Mouse (Mus musculus) embryonic fibroblast, embryonic 13.5 days (primary cell): ENCODE data around the gene Nsg2. TPM values are rescaled to one million over a fixed set of nuclear protein-coding genes. Genes with fewer than 3 reads are reported as not detected.

Experiments used
- H3K27ac ChIP-seq: 2 replicates; pipeline ENCODE4 v1.5.1; 2012; ENCODE audit warnings: low read length, control low read depth, inconsistent platforms; ENCODE audit not compliant: insufficient read depth
- H3K4me1 ChIP-seq: 2 replicates; pipeline ENCODE4 v1.6.1; 2011; ENCODE audit warnings: low read length; ENCODE audit not compliant: control insufficient read depth, insufficient read depth
- H3K4me3 ChIP-seq: 2 replicates; pipeline ENCODE4 v1.5.1; 2011; ENCODE audit warnings: mild to moderate bottlenecking, control low read depth, low read length; ENCODE audit not compliant: insufficient read depth
- CTCF ChIP-seq: IDR thresholded peaks from 2 replicates; pipeline ENCODE4 v1.5.1; 2011; ENCODE audit warnings: mild to moderate bottlenecking, control low read depth, low read length, moderate library complexity, borderline replicate concordance; ENCODE audit not compliant: insufficient read depth
- POLR2A ChIP-seq: IDR thresholded peaks from 2 replicates; pipeline ENCODE4 v1.6.1; 2011; ENCODE audit warnings: low read depth, mild to moderate bottlenecking, control low read depth, low read length, moderate library complexity
- polyA plus RNA-seq: library from polyadenylated mRNA; stranded (reverse); fragments of >200 nt; gene quantifications from 2 replicates; pipeline ENCODE4 v1.2.4, GENCODE M21; 2011; ENCODE audit warnings: low read depth; ENCODE audit not compliant: missing spikeins, insufficient read length

Gene Nsg2
- polyA plus RNA-seq, 1 experiment = 0.77 TPM

DNA sequence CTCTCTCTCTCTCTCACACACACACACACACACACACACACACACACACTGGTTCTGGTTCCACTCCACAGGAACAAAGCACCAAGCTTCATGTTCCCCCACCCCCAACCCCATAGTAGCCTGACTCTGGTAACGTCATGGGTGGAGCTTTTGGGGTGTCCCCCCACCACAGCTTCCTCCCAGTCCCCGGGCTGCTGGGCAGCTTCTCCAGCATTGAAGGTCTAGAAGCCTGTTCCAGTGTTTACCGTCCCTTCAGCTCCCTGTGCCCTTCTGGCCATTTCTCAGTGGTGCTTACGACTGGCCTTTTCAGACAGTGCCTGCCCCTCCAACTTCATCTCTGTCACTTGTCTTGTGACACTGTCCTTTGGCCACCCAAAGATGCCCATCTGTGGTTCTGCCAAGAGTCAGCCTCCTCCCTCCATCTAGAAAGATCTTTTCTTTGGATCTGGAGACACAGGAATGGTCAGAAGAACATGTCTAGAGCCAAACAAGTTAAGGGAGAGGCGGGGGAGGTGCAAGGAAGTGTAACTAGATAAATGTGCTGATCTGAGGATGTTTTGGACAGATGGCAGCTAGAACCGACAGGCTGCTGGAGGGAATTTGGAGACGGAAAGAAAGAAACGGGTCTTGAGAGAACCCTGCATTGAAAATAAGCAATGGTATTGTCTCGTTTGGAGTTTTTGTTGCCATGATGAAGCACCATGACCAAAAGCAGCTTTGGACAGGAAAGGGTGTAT lies 11.8 kb downstream of the Nsg2 start:
- Histone ChIP-seq H3K27ac (no peak overlapping the region), H3K4me1 (0 out of 2 replicates have a peak, but pooled peaks cover 2% of the 10 kb centered on the region), H3K4me3 (no peak overlapping the region)
- TF ChIP-seq CTCF = no peak
- no peak for TF ChIP-seq POLR2A

DNA sequence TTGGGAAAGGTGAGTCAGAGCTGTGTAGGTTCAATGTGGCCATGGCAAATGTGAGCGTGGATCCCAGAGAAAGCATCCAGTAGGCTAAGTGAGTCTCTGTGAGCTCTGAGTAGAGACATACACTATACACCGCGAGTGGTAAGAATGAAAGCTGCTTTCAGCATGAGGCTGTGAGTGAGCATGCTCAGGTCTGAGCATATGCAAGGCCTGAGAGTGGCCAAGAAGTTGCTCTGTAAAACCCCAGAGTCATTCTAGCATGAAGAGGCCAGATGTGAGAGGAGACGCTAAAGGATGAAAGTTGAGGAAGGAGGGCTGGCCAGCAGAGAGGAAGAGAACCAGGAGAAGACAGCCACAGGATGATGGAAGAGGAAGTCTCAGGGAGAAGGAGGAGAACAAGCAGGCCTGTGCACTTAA lies 12.8 kb downstream of the Nsg2 start:
- H3K4me3 ChIP-seq = no peak overlapping the region
- 0 out of 2 replicates have a peak, but pooled peaks cover 2% of the 10 kb centered on the region for H3K4me1 ChIP-seq
- TF ChIP-seq POLR2A (no peak), CTCF (no peak)
- H3K27ac ChIP-seq = no peak overlapping the region

DNA sequence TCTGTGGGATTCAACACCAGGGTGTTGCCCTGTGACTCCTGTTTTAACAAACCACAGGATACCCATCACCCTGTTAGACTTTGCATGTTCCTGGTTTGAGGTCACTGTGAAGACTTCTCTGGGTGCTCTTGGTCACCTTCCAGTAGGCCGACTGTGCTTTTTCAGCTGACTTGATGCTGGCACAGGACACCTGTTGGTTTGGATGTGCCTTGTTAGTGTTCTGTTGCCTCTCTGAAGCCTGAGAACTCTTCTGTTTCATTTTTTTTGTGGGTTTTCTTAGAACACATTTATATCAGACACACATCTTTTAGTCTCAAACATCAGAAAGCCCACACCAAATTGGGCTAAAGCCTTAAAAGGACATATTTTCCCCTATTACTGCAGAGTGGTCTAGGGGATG lies 13.3 kb downstream of the Nsg2 start:
- H3K27ac ChIP-seq = no peak overlapping the region
- H3K4me1 ChIP-seq = 0 out of 2 replicates have a peak, but pooled peaks cover 2% of the 10 kb centered on the region
- TF ChIP-seq POLR2A (no peak), CTCF (no peak)
- H3K4me3 ChIP-seq = no peak overlapping the region

DNA sequence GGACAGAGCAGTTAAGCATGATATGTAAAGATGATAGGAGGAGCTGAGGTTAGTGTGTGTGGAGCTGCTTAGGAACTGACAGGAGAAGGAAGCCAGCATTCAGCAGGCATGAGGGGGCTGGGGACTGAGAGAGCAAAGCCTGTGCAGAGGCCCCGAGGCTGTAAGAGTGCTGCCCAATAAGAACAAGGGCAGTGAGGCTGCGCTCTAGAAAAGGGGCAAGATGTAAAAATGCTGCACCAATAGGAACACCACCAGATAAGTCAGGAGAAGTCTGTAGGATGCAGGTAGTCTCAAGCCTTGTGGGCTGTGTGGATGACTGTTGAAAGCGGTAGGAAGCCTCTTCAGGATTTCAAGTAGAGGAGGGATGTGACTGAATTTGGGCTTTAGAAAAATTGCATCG lies 17.9 kb downstream of the Nsg2 start:
- Histone ChIP-seq H3K27ac (no peak overlapping the region), H3K4me1 (0 out of 2 replicates have a peak, but pooled peaks cover 3% of the 10 kb centered on the region), H3K4me3 (no peak overlapping the region)
- TF ChIP-seq CTCF = no peak
- TF ChIP-seq POLR2A = no peak

DNA sequence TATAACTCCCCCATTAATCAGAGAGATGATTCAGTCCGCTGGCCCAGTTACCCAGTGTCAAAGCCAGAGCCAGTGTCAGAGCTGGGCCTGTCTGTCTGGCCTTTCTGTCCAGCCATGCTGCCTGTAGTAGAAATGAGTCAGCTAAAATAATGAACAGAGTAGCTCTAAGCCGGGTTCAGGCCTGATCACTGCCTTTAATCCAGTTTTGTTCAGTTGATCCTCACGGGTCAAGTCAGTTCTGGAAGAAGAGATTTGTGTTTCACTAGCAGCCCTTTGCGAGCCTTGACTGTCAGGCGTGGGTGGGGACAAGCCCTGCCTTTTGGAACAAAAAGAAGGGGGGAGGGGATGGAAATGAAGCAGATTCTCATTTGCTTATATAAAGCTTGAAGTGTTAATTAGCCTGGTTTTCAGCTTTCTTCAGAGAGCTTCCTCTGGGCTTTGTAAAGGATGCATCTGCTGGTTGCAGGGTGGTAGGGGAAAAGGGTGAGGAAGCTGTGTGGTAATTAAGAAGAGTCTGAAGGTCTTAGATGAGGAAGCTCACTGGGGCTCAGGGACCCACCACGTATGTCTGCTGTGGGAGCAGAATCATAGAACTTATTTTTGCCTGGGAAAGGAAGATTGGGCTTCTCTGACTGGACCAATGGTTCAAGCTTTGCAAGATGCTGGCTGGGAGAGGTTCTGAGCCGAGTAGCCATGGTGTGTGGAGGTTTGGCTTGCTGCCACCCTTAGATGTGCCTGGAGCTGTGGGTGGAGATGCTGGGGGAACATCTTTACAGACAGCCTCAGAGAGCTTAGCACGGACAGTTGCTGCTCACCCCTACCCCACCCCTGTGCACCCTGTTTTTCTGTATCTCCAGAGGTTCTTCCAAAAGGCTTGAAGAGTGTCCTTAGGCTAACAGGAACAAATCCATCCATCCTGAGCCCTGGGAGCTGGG lies 20.0 kb downstream of the Nsg2 start:
- Histone ChIP-seq H3K4me3 (no peak overlapping the region), H3K4me1 (0 out of 2 replicates have a peak, but pooled peaks cover 3% of the 10 kb centered on the region), H3K27ac (peak overlapping the region; percentile 50)
- TF ChIP-seq CTCF (no peak), POLR2A (no peak)

DNA sequence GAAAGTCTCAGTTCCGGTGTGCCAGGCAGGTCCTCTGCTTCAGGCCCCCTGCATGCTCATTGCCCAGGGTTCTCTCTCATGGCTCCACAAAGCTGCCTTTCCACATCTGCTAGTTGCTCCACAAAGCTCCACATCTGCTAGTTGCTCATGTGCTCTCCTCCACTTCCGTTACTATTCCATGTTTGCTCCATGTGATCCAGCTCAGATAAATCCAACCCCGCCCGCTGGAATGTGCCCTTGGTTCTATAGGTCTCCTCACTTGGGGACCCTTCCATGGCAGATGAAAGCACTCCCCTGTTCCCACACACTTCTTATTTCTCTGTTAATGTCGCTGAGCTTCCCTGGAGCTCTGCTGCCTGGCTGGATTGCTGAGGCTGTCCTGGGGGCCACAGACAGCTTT lies 26.4 kb downstream of the Nsg2 start:
- Histone ChIP-seq H3K27ac (no peak overlapping the region), H3K4me1 (no peaks in the 10 kb centered on the region), H3K4me3 (no peak overlapping the region)
- TF ChIP-seq CTCF (no peak), POLR2A (no peak)

DNA sequence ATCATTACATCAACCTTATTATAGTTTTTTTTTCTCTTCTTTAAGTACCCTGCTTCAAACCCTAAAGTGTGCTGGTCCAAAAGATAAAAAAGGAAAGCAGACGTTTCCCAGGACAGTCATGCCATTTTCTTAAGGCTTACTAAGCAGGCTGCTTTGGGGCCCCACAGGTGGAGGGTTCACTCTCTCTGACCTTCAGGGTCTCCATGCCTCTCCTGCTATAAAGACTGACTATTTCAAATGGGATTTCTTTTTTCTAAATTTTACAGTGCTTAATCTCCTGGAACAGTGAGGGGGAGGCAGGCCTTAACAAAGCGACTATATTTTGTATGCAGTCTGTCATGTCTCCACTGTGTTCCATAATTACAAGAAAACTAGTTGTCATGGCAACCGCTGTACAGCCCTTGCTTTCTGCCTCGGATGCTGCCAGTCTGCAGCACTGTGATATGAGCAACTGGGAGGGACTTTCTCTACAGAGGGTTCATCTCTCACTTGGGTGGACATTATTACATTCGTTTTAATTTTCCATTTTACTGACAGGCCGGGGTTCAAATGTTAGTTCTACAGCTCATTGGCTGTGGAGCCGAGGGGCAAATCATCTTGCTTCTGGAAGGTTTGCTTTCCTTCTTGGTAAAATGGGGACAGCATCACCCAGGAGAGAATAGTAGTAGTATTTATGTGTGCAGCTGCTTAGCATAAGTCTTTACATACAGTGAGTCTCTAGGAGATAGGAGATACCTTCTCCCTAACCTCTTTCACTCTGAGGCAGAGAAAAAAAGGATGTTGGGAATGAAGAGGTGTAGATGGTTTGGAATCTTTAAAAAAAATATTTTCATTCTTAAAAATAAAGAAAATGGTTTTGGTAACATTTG lies 27.4 kb downstream of the Nsg2 start:
- H3K4me1 ChIP-seq = no peaks in the 10 kb centered on the region
- TF ChIP-seq CTCF = no peak
- H3K27ac ChIP-seq = no peak overlapping the region
- H3K4me3 ChIP-seq = no peak overlapping the region

DNA sequence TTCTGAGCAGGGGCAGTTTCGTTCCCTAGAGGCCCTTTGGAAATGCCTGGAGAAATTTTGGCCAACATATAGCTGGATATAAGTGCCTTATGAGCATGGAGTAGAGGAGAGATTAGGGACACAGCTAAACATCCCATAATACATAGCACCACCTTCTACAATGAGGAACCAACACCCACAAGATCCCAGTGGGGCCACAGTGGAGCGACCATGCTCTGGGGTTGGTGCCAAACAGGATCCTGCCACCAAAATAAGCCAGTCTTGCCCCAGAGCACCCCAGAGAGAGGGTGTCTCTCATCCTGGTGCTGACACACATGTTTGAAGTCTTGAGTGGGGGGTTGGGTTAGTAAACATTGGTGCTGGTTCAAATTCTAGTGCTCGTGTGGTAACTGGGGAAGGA lies 28.3 kb downstream of the Nsg2 start:
- TF ChIP-seq POLR2A (no peak), CTCF (no peak)
- Histone ChIP-seq H3K27ac (no peak overlapping the region), H3K4me3 (no peak overlapping the region), H3K4me1 (no peaks in the 10 kb centered on the region)

DNA sequence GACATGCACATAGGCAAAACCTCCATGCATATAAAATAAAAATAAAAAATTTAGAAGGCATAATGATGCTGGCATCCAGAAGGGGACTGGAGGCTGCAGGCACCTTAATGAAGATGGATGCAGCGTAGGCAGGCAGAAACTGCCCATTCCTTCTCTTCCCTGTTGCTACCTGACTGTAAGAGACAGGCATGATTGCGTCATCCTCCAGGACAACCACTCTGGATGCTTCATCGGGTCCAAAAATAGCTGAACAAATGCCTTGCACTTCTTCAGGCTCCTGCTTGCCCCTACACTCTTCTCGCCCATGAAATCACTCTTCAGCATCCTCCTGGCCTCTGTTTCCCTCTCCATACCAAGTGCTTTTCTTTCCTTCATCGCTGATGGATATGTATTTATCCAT lies 29.1 kb downstream of the Nsg2 start:
- Histone ChIP-seq H3K27ac (no peak overlapping the region), H3K4me3 (no peak overlapping the region), H3K4me1 (no peaks in the 10 kb centered on the region)
- TF ChIP-seq CTCF = no peak
- TF ChIP-seq POLR2A = no peak
